Mouse (Mus musculus): Measurements from ENCODE around the gene Prdm2.

- TF ChIP-seq POLR2A (IDR thresholded peaks at IDR 0.05; ENCODE audit: borderline replicate concordance, low read depth, low read length) (no peak), CTCF (IDR thresholded peaks at IDR 0.05; ENCODE audit: low read depth, low read length) (no peak)
These were observed 109.0 kb downstream of the Prdm2 start for GRCm38 (mm10) chr4:143103811-143104210.
